Mouse (Mus musculus) testis, adult 2 months (tissue): Measurements from ENCODE around the gene Lrrc51. TPM values are rescaled to one million over a fixed set of nuclear protein-coding genes. Genes with fewer than 3 reads are reported as not detected.

Experiments used
- H3K27ac ChIP-seq: fragments of 200-500 bp; 2 replicates; pipeline ENCODE4 v1.5.1; 2012; ENCODE audit warnings: low read depth, low read length; ENCODE audit not compliant: control insufficient read depth, insufficient read depth
- H3K27me3 ChIP-seq: fragments of 200-500 bp; 2 replicates; pipeline ENCODE4 v1.6.1; 2012; ENCODE audit warnings: mild to moderate bottlenecking, low read length, moderate library complexity; ENCODE audit not compliant: control insufficient read depth, insufficient read depth
- H3K36me3 ChIP-seq: fragments of 200-500 bp; 2 replicates; pipeline ENCODE4 v1.6.1; 2012; ENCODE audit warnings: mild to moderate bottlenecking, low read length; ENCODE audit not compliant: control insufficient read depth, insufficient read depth
- H3K4me1 ChIP-seq: fragments of 200-500 bp; 2 replicates; pipeline ENCODE4 v1.6.1; 2012; ENCODE audit warnings: low read length; ENCODE audit not compliant: control insufficient read depth, insufficient read depth
- H3K4me3 ChIP-seq: fragments of 200-500 bp; 2 replicates; pipeline ENCODE4 v1.5.1; 2012; ENCODE audit warnings: low read depth, mild to moderate bottlenecking, low read length, moderate library complexity, mixed read lengths; ENCODE audit not compliant: control insufficient read depth
- CTCF ChIP-seq: fragments of 200-500 bp; IDR thresholded peaks from 2 replicates; pipeline ENCODE4 v1.5.1; 2012; ENCODE audit warnings: low read depth, mild to moderate bottlenecking, inconsistent platforms, low read length, moderate library complexity; ENCODE audit not compliant: control insufficient read depth, insufficient read depth, insufficient replicate concordance
- POLR2A ChIP-seq: fragments of 200-500 bp; IDR thresholded peaks from 2 replicates; pipeline ENCODE4 v1.6.1; 2012; ENCODE audit warnings: low read depth, mild to moderate bottlenecking, inconsistent platforms, low read length, moderate library complexity; ENCODE audit not compliant: control insufficient read depth
- polyA plus RNA-seq: library from polyadenylated mRNA; depleted of rRNA; stranded (reverse); fragments of >200 nt; gene quantifications from 2 replicates; pipeline ENCODE4 v1.2.3, GENCODE M21; 2012

Gene Lrrc51
- polyA plus RNA-seq, 1 experiment, result 1,353 TPM

GRCm38 (mm10) chr7:101918071-101918470 lies 15.6 kb downstream of the Lrrc51 start:
- Histone ChIP-seq H3K27me3 (no peaks in the 10 kb centered on the region), H3K36me3 (peaks cover 4% of the 10 kb centered on the region), H3K27ac (no peak overlapping the region), H3K4me1 (no peaks in the 10 kb centered on the region), H3K4me3 (no peak overlapping the region)
- TF ChIP-seq POLR2A (no peak), CTCF (peak; percentile 48; the same call in 1 of the 2 replicates)

- Histone ChIP-seq H3K27me3 (no peaks in the 10 kb centered on the region), H3K4me3 (no peak overlapping the region), H3K27ac (no peak overlapping the region), H3K4me1 (no peaks in the 10 kb centered on the region), H3K36me3 (no peaks in the 10 kb centered on the region; the same call in 1 of the 2 replicates)
- TF ChIP-seq POLR2A, result no peak
- TF ChIP-seq CTCF, result no peak
These were observed 21.7 kb downstream of the Lrrc51 start for GRCm38 (mm10) chr7:101911982-101912381.

- Histone ChIP-seq H3K27me3 (no peaks in the 10 kb centered on the region), H3K4me3 (no peak overlapping the region), H3K4me1 (no peaks in the 10 kb centered on the region), H3K27ac (no peak overlapping the region), H3K36me3 (no peaks in the 10 kb centered on the region; the same call in 1 of the 2 replicates)
- TF ChIP-seq CTCF (no peak), POLR2A (no peak)
These were observed 23.6 kb downstream of the Lrrc51 start for GRCm38 (mm10) chr7:101910138-101910537.

GRCm38 (mm10) chr7:101908367-101908766 lies 25.3 kb downstream of the Lrrc51 start:
- TF ChIP-seq CTCF, result no peak
- TF ChIP-seq POLR2A, result no peak
- H3K4me3 ChIP-seq, result no peak overlapping the region
- H3K36me3 ChIP-seq, result no peaks in the 10 kb centered on the region; the same call in 1 of the 2 replicates
- H3K27me3 ChIP-seq, result no peaks in the 10 kb centered on the region
- no peaks in the 10 kb centered on the region for H3K4me1 ChIP-seq
- no peak overlapping the region for H3K27ac ChIP-seq

GRCm38 (mm10) chr7:101906696-101907095 lies 27.0 kb downstream of the Lrrc51 start:
- no peaks in the 10 kb centered on the region for H3K4me1 ChIP-seq
- H3K36me3 ChIP-seq, result no peaks in the 10 kb centered on the region
- H3K4me3 ChIP-seq, result peak overlapping the region; percentile 100
- H3K27me3 ChIP-seq, result no peaks in the 10 kb centered on the region
- TF ChIP-seq CTCF, result no peak
- TF ChIP-seq POLR2A, result no peak
- H3K27ac ChIP-seq, result no peak overlapping the region; the same call in 1 of the 2 replicates

GRCm38 (mm10) chr7:101906287-101906681 lies 27.4 kb downstream of the Lrrc51 start, which contains the start of gene Tomt:
Tomt (minus strand) TSS chr7:101906359.
- peak within 1 kb of the TSS; percentile 100 for H3K4me3 ChIP-seq
- peak within 1 kb of the TSS; percentile 98 for H3K27ac ChIP-seq
- TF ChIP-seq CTCF (no peak), POLR2A (no peak)
- H3K4me1 ChIP-seq, result no peaks in the 10 kb centered on the region
- H3K36me3 ChIP-seq, result no peaks in the 10 kb centered on the region
- H3K27me3 ChIP-seq, result no peaks in the 10 kb centered on the region

- TF ChIP-seq CTCF (no peak), POLR2A (peak; percentile 85)
- Histone ChIP-seq H3K27me3 (no peaks in the 10 kb centered on the region), H3K4me3 (peak within 1 kb of the TSS; percentile 100), H3K4me1 (no peaks in the 10 kb centered on the region), H3K27ac (peak within 1 kb of the TSS; percentile 98), H3K36me3 (no peaks in the 10 kb centered on the region; the same call in 1 of the 2 replicates)
These were observed 28.0 kb downstream of the Lrrc51 start, which contains the start of gene Lamtor1 for GRCm38 (mm10) chr7:101905561-101906286. Lamtor1 (plus strand) TSS chr7:101905904.
